Mouse (Mus musculus): ENCODE measurements around the gene Wdr27. TPM values are rescaled to one million over a fixed set of nuclear protein-coding genes. Genes with fewer than 3 reads are reported as not detected.
"Not testable (repeated sequence)": the region's sequence is repeated elsewhere in the genome, so short reads cannot be mapped to it uniquely, and the experiment has no call there.

Gene Wdr27
- polyA plus RNA-seq, 1 experiment: 3.9 TPM

DNA sequence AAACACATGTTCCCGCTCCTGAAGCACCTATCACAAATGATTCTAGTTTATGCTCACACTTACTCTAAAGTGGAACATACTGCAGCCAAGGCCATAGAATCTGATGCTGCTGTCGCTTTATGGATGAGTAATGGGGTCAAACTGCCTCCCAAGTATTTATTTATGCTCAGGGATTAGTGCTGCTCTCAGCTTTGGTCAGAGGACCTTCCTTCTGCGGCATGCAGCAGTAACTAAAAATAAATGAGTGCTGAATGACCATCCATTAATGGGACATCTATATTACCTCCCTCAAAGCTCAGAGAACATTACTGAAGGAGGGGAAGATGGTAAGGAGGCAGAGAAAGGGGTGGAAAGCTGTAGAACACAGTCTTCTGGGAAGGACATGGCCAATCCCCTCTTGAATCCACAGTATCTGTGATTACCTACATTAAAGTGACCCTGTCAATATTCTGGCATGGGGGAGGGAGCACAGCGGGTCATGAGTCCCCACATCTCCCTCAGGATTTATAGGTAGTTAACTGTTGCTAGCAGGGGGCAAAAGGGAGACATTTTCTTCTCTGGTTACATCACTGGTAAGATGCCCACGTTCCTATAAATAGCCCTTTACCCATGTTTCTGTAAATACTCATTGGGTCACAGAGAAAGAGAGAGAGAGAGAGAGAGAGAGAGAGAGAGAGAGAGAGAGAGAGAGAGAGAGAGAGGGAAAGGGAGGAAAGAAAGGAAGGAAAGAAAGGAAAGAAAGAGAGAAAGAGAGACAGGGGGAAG is 6.9 kb downstream of the Wdr27 start:
- H3K4me3 ChIP-seq (replicated peaks; ENCODE audit: control insufficient read depth, low read depth, low read length): no peak overlapping the region
- TF ChIP-seq POLR2A (IDR thresholded peaks at IDR 0.05; ENCODE audit: borderline replicate concordance, control insufficient read depth, low read depth, low read length) (no peak), CTCF (IDR thresholded peaks at IDR 0.05; ENCODE audit: control insufficient read depth, insufficient read depth, low read length) (no peak)
- WGBS: 70% methylated on average over 5 of the region's 5 CpGs
- no peak overlapping the region for H3K27ac ChIP-seq (ENCODE audit: control insufficient read depth, insufficient read depth, low read depth, low read length, poor library complexity)
- H3K4me1 ChIP-seq (ENCODE audit: control insufficient read depth, insufficient read depth, low read length): no peaks in the 10 kb centered on the region

GRCm38 (mm10) chr17:14935280-14935679 is 7.7 kb downstream of the Wdr27 start:
- H3K4me3 ChIP-seq (replicated peaks; ENCODE audit: control insufficient read depth, low read depth, low read length); H3K4me1 ChIP-seq (ENCODE audit: control insufficient read depth, insufficient read depth, low read length); H3K27ac ChIP-seq (ENCODE audit: control insufficient read depth, insufficient read depth, low read depth, low read length, poor library complexity): not testable (repeated sequence)
- WGBS: 86% methylated on average over 14 of the region's 14 CpGs

- H3K4me3 ChIP-seq (replicated peaks; ENCODE audit: control insufficient read depth, low read depth, low read length): no peak overlapping the region
- H3K4me1 ChIP-seq (ENCODE audit: control insufficient read depth, insufficient read depth, low read length): peaks cover 1% of the 10 kb centered on the region; the same call in 1 of the 2 replicates
- H3K27ac ChIP-seq (ENCODE audit: control insufficient read depth, insufficient read depth, low read depth, low read length, poor library complexity): no peak overlapping the region
- TF ChIP-seq CTCF (IDR thresholded peaks at IDR 0.05; ENCODE audit: control insufficient read depth, insufficient read depth, low read length): no peak
- TF ChIP-seq POLR2A (IDR thresholded peaks at IDR 0.05; ENCODE audit: borderline replicate concordance, control insufficient read depth, low read depth, low read length): no peak
- WGBS: 60% methylated on average over 5 of the region's 5 CpGs
Measured at GRCm38 (mm10) chr17:14931469-14931868, 11.5 kb downstream of the Wdr27 start.

DNA sequence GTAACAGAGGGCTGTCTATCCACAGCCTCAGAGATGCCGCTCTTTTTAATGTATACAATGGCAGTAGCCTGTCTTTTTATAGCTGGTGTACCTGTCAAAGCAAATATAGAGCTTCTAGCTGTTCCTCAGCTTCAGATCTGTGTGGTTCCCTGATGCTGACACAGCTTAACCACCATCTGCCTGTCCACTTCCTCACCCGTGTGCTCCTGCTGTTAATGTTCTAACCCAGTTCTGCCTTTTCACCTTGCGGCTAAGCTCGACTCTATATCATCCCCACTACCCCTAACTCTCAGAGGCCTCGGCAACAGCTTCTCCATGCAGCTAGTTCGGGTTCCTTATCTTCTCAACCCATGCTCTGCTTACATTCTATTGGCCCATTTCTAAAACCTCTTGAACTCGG is 12.3 kb downstream of the Wdr27 start:
- Histone ChIP-seq H3K4me1 (ENCODE audit: control insufficient read depth, insufficient read depth, low read length) (peaks cover 1% of the 10 kb centered on the region; the same call in 1 of the 2 replicates), H3K27ac (ENCODE audit: control insufficient read depth, insufficient read depth, low read depth, low read length, poor library complexity) (no peak overlapping the region), H3K4me3 (replicated peaks; ENCODE audit: control insufficient read depth, low read depth, low read length) (no peak overlapping the region)
- TF ChIP-seq POLR2A (IDR thresholded peaks at IDR 0.05; ENCODE audit: borderline replicate concordance, control insufficient read depth, low read depth, low read length): no peak
- TF ChIP-seq CTCF (IDR thresholded peaks at IDR 0.05; ENCODE audit: control insufficient read depth, insufficient read depth, low read length): no peak
- WGBS: 8% methylated on average over 7 of the region's 7 CpGs

- WGBS: 85% methylated on average over 5 of the region's 5 CpGs
- no peak for TF ChIP-seq CTCF (IDR thresholded peaks at IDR 0.05; ENCODE audit: control insufficient read depth, insufficient read depth, low read length)
- TF ChIP-seq POLR2A (IDR thresholded peaks at IDR 0.05; ENCODE audit: borderline replicate concordance, control insufficient read depth, low read depth, low read length): no peak
- Histone ChIP-seq H3K4me3 (replicated peaks; ENCODE audit: control insufficient read depth, low read depth, low read length) (no peak overlapping the region), H3K4me1 (ENCODE audit: control insufficient read depth, insufficient read depth, low read length) (peaks cover 1% of the 10 kb centered on the region; the same call in 1 of the 2 replicates), H3K27ac (ENCODE audit: control insufficient read depth, insufficient read depth, low read depth, low read length, poor library complexity) (no peak overlapping the region)
Measured at GRCm38 (mm10) chr17:14928631-14929030, 14.3 kb downstream of the Wdr27 start.

GRCm38 (mm10) chr17:14927644-14928218 is 15.2 kb downstream of the Wdr27 start:
- H3K4me1 ChIP-seq (ENCODE audit: control insufficient read depth, insufficient read depth, low read length): peaks cover 1% of the 10 kb centered on the region; the same call in 1 of the 2 replicates
- H3K4me3 ChIP-seq (replicated peaks; ENCODE audit: control insufficient read depth, low read depth, low read length): no peak overlapping the region
- no peak overlapping the region for H3K27ac ChIP-seq (ENCODE audit: control insufficient read depth, insufficient read depth, low read depth, low read length, poor library complexity)
- 67% methylated on average over 8 of the region's 8 CpGs for WGBS
- TF ChIP-seq CTCF (IDR thresholded peaks at IDR 0.05; ENCODE audit: control insufficient read depth, insufficient read depth, low read length) (no peak), POLR2A (IDR thresholded peaks at IDR 0.05; ENCODE audit: borderline replicate concordance, control insufficient read depth, low read depth, low read length) (no peak)

DNA sequence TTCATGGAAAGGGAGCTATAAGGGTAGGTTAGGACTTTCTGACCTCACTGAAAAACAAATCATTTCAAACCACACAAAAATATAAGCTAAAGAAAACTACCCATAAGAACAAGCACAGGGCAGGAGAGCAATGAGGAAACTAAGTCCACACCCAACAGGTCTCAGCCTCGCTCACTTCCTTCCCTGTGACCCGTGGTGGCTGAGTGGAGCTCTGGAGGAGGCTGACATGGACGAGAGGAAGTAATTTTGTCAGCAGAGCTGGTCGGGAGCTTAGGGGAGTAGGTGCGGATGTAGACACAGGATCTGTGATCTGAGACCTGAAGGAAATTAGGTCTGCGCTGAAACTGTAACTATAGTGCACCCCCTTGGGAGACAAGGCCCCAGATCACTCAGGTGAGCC is 21.4 kb downstream of the Wdr27 start:
- WGBS: 9% methylated on average over 6 of the region's 6 CpGs
- Histone ChIP-seq H3K4me1 (ENCODE audit: control insufficient read depth, insufficient read depth, low read length) (no peaks in the 10 kb centered on the region), H3K27ac (ENCODE audit: control insufficient read depth, insufficient read depth, low read depth, low read length, poor library complexity) (no peak overlapping the region), H3K4me3 (replicated peaks; ENCODE audit: control insufficient read depth, low read depth, low read length) (no peak overlapping the region)
- TF ChIP-seq POLR2A (IDR thresholded peaks at IDR 0.05; ENCODE audit: borderline replicate concordance, control insufficient read depth, low read depth, low read length): no peak

GRCm38 (mm10) chr17:14917866-14918265 is 25.1 kb downstream of the Wdr27 start:
- TF ChIP-seq CTCF (IDR thresholded peaks at IDR 0.05; ENCODE audit: control insufficient read depth, insufficient read depth, low read length) (no peak), POLR2A (IDR thresholded peaks at IDR 0.05; ENCODE audit: borderline replicate concordance, control insufficient read depth, low read depth, low read length) (no peak)
- no peaks in the 10 kb centered on the region for H3K4me1 ChIP-seq (ENCODE audit: control insufficient read depth, insufficient read depth, low read length)
- no peak overlapping the region for H3K4me3 ChIP-seq (replicated peaks; ENCODE audit: control insufficient read depth, low read depth, low read length)
- 61% methylated on average over 8 of the region's 8 CpGs for WGBS
- no peak overlapping the region for H3K27ac ChIP-seq (ENCODE audit: control insufficient read depth, insufficient read depth, low read depth, low read length, poor library complexity)
